Mouse (Mus musculus) retina, postnatal 7 days (tissue): Measurements from ENCODE around the gene Pmepa1.

Source experiments
- DNase-seq: peaks from one replicate; pipeline ENCODE4 v3.0.0-alpha.2; 2012; ENCODE audit warnings: low read depth, low spot score

Gene Pmepa1

GRCm38 (mm10) chr2:173185282-173185681 is 91.1 kb downstream of the Pmepa1 start:
- no peak for DNase-seq

DNA sequence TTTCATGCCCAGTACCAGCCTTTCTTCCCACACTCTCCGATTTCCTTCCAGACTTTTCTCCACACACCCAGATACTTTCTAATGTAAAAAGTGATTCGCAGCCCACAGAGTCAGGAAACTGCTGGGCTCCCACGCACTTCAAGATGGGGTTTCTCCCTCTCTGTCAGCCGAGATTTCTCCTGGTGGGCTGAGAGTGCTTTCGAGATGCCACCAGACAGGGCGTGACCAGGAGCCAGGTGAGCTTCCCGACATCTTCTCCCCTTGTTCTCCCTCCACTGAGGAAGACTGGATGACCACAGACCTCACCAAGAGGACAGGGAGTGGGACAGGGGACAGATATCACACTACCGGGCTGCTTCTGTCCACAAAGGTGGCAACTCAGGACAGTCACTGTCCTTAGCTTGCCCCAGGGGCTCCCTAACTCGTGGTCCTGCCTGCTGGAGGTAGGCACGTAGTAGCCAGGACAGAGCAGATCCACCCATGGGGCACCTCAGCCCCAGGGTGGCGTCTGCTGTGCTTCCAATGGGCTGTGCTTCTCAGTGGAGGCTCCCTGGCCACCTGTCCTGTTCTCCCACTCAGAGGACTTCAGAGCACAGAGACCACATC is 91.8 kb downstream of the Pmepa1 start:
- DNase-seq: no peak

- peak; percentile 42 for DNase-seq
Measured at GRCm38 (mm10) chr2:173183836-173184460, 92.4 kb downstream of the Pmepa1 start.

- no peak for DNase-seq
Measured at GRCm38 (mm10) chr2:173183311-173183710, 93.0 kb downstream of the Pmepa1 start.

- no peak for DNase-seq
Measured at GRCm38 (mm10) chr2:173182796-173183195, 93.5 kb downstream of the Pmepa1 start.

- no peak for DNase-seq
Measured at GRCm38 (mm10) chr2:173181901-173182300, 94.4 kb downstream of the Pmepa1 start.

- DNase-seq: no peak
Measured at GRCm38 (mm10) chr2:173181486-173181885, 94.8 kb downstream of the Pmepa1 start.

GRCm38 (mm10) chr2:173180721-173181388 is 95.5 kb downstream of the Pmepa1 start:
- DNase-seq: no peak

GRCm38 (mm10) chr2:173180026-173180425 is 96.3 kb downstream of the Pmepa1 start:
- DNase-seq: no peak

DNA sequence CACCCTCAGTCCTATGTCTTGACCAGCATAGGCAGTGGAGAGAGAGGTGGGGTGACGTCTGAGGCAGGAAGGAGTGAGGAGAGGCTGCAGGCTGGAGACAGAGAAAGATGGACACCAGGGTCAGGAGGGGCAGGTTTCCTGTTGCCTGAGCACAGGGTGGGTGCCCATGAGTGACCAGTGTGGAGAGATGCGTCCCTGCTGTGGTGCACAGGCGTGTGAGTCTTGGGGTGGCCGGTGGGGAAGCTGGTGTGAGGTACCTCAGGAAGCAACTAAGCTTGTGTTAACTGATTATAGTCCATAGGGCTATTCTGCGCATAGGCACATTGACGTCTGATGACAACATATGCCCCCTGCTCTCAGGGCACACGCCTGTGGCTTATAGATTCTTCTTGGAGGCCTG is 97.3 kb downstream of the Pmepa1 start:
- DNase-seq: no peak

- no peak for DNase-seq
Measured at GRCm38 (mm10) chr2:173177951-173178350, 98.4 kb downstream of the Pmepa1 start.

GRCm38 (mm10) chr2:173177481-173177880 is 98.9 kb downstream of the Pmepa1 start:
- no peak for DNase-seq

DNA sequence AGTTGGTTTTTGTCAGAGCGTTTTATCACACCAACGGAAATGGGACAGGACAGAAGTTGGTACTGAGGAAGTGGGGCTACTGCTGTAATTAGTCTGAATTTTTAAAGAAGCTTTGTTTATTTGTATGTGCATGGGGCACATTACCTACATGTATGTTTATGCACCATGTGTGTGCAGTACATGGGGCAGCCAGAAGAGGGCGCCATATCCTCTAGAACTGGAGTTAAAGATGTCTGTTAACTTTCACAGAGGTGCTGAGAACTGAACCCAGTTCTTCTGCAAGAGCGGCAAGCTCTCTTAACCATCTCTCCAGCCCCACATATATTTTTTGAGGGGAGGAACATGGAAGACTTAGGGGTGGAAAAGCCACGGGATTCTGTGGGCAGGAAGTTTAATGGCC is 100.6 kb downstream of the Pmepa1 start:
- no peak for DNase-seq

DNA sequence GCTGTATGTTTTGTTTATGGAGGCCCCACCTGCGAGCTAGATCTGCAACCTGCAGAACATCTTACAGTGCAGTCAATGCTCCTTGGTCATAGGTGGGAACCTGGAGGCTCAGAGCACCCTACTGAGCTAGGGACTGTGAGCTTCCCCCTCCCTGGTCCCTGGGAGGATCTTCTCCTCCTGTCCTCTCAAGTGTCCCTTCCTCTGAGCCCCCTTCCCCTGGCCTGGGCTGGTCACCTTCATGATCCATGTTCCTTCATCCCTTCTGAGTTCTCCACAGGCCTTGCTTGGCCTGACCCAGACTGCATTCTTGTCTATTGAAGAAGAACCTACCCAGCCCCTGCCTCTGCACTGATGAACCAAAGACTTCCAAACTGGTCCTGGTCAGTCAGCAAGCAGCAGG is 101.8 kb downstream of the Pmepa1 start:
- DNase-seq: no peak
